27 mouse cellular contexts compared by ENCODE assay signal in genomic region chr14:69485466-69486135, GRCm38 (mm10). TPM values are rescaled to one million over a fixed set of nuclear protein-coding genes. Genes with fewer than 3 reads are reported as not detected.
DNase-seq lines count a peak whose midpoint lies in the region; ATAC-seq and TF ChIP-seq lines count a peak whose summit lies in the region.
"Not testable (repeated sequence)": the region's sequence is repeated elsewhere in the genome, so short reads cannot be mapped to it uniquely, and the experiment has no call there.
"Had no signal": no experiment of that assay in that cellular context is flagged by ENCODE, and none has a peak within 500 bp of the region (broad histone marks: within the 10 kb centered on the region; RNA-seq: fewer than 3 reads in every experiment).

No protein-coding gene starts in this region.

- not testable (repeated sequence) for TF ChIP-seq CTCF in lung, postnatal 0 days (IDR thresholded peaks at IDR 0.05); stomach, postnatal 0 days (IDR thresholded peaks at IDR 0.05; ENCODE audit: low read depth)

- not testable (repeated sequence) for H3K9me3 ChIP-seq in intestine, embryonic 16.5 days (ENCODE audit: control insufficient read depth, low read length); liver, embryonic 12.5 days (replicated peaks); liver, embryonic 15.5 days (replicated peaks); lung, postnatal 0 days (ENCODE audit: low read length); stomach, postnatal 0 days (ENCODE audit: control insufficient read depth, low read length)

- not testable (repeated sequence) for TF ChIP-seq EP300 in lung, postnatal 0 days (IDR thresholded peaks at IDR 0.05); stomach, postnatal 0 days (optimal IDR thresholded peaks at IDR 0.05)

- H3K4me3 ChIP-seq in intestine, embryonic 16.5 days (ENCODE audit: low read length); liver, embryonic 12.5 days; liver, embryonic 15.5 days (replicated peaks); lung, postnatal 0 days (ENCODE audit: low read depth, low read length); stomach, postnatal 0 days (ENCODE audit: low read depth, low read length): not testable (repeated sequence)

- no CpG with 5 or more reads among the region's 18 CpGs for WGBS in intestine, embryonic 16.5 days
- no CpG with 5 or more reads among the region's 18 CpGs for WGBS in liver, embryonic 12.5 days (ENCODE audit: insufficient replicate concordance)
- no CpG with 5 or more reads among the region's 18 CpGs for WGBS in liver, embryonic 15.5 days (ENCODE audit: insufficient replicate concordance)
- WGBS in lung, postnatal 0 days: no CpG with 5 or more reads among the region's 18 CpGs
- WGBS in stomach, postnatal 0 days: no CpG with 5 or more reads among the region's 18 CpGs

- H3K4me2 ChIP-seq in intestine, embryonic 16.5 days (ENCODE audit: low read depth, low read length); liver, embryonic 12.5 days; liver, embryonic 15.5 days; lung, postnatal 0 days (replicated peaks; ENCODE audit: low read depth, low read length); stomach, postnatal 0 days (replicated peaks; ENCODE audit: low read depth): not testable (repeated sequence)

- H3K27me3 ChIP-seq in intestine, embryonic 16.5 days (replicated peaks; ENCODE audit: control insufficient read depth, insufficient read depth, low read length); liver, embryonic 12.5 days (replicated peaks); liver, embryonic 15.5 days; lung, postnatal 0 days (replicated peaks; ENCODE audit: insufficient read depth, low read length); stomach, postnatal 0 days (ENCODE audit: control insufficient read depth, insufficient read depth, low read length): not testable (repeated sequence)

- H3K36me3 ChIP-seq in intestine, embryonic 16.5 days (ENCODE audit: control insufficient read depth, insufficient read depth, low read length); liver, embryonic 12.5 days; liver, embryonic 15.5 days (replicated peaks); lung, postnatal 0 days (ENCODE audit: insufficient read depth, low read length); stomach, postnatal 0 days (ENCODE audit: control insufficient read depth, insufficient read depth, low read length): not testable (repeated sequence)

- DNase-seq in lung, postnatal 0 days (ENCODE audit: low spot score); stomach, postnatal 0 days (ENCODE audit: low spot score): not testable (repeated sequence)

- peak; percentile 68 for ATAC-seq in erythroblast, adult 5-6 weeks (replicated peaks; ENCODE audit: low FRiP score, poor library complexity, severe bottlenecking)
- peak; percentile 90 for ATAC-seq in granulocyte monocyte progenitor cell, adult 5-6 weeks (replicated peaks; ENCODE audit: poor library complexity, severe bottlenecking)
- ATAC-seq in intestine, embryonic 16.5 days: peak; percentile 64; the same call in 1 of the 2 replicates
- ATAC-seq in liver, embryonic 12.5 days: peak; percentile 69
- peak; percentile 68 for ATAC-seq in liver, embryonic 15.5 days (ENCODE audit: insufficient read depth)
- peak; percentile 62 for ATAC-seq in lung, postnatal 0 days
- peak; percentile 96 for ATAC-seq in megakaryocyte-erythroid progenitor cell, adult 5-6 weeks (replicated peaks; ENCODE audit: low FRiP score, low TSS enrichment, poor library complexity, severe bottlenecking)
- ATAC-seq in stomach, postnatal 0 days (ENCODE audit: low FRiP score, low TSS enrichment): peak; percentile 80

- not testable (repeated sequence) for H3K9ac ChIP-seq in intestine, embryonic 16.5 days (ENCODE audit: low read depth, low read length); liver, embryonic 12.5 days; liver, embryonic 15.5 days; lung, postnatal 0 days (replicated peaks; ENCODE audit: low read depth); stomach, postnatal 0 days (ENCODE audit: low read length)

- H3K27ac ChIP-seq in intestine, embryonic 16.5 days (ENCODE audit: low read length); liver, embryonic 12.5 days; liver, embryonic 15.5 days (replicated peaks); lung, postnatal 0 days (ENCODE audit: low read length); stomach, postnatal 0 days (replicated peaks): not testable (repeated sequence)

- H3K4me1 ChIP-seq in intestine, embryonic 16.5 days (ENCODE audit: control insufficient read depth, insufficient read depth, low read length); liver, embryonic 12.5 days; liver, embryonic 15.5 days (replicated peaks); lung, postnatal 0 days (ENCODE audit: insufficient read depth, low read depth, low read length); stomach, postnatal 0 days (replicated peaks; ENCODE audit: control insufficient read depth, insufficient read depth): not testable (repeated sequence)

RNA-seq across cellular contexts. Expression of gene Gm16867, which starts 17.6 kb away (rescaled TPM):
- total RNA-seq in erythroblast, adult 5-6 weeks (2015; ENCODE audit: low replicate concordance): 200 and 335 TPM in 2 replicates
- total RNA-seq in erythroblast, adult 5-6 weeks (2017; ENCODE audit: low replicate concordance): 490 and 566 TPM in 2 replicates
- 5.6 and 10.2 TPM in 2 replicates for total RNA-seq in granulocyte monocyte progenitor cell, adult 5-6 weeks (2014; fragmentation: Nextera tagmentation)
- total RNA-seq in granulocyte monocyte progenitor cell, adult 5-6 weeks (2017): 5.9 and 7.8 TPM in 2 replicates
- not detected in 2 replicates for polyA plus RNA-seq in intestine, embryonic 16.5 days (2015; fragmentation: Nextera tagmentation; extraction: Ambion mirVana)
- polyA plus RNA-seq in liver, embryonic 12.5 days (2016; fragmentation: Nextera tagmentation; extraction: Ambion mirVana): 0.35 and 0.51 TPM in 2 replicates
- 0.20 and 0.63 TPM in 2 replicates for polyA plus RNA-seq in liver, embryonic 15.5 days (2015; fragmentation: Nextera tagmentation; extraction: Ambion mirVana)
- polyA plus RNA-seq in lung, postnatal 0 days (2015; fragmentation: Nextera tagmentation; extraction: Ambion mirVana): not detected in 2 replicates
- 12.0 and 16.7 TPM in 2 replicates for total RNA-seq in megakaryocyte-erythroid progenitor cell, adult 5-6 weeks (2014; fragmentation: Nextera tagmentation)
- total RNA-seq in megakaryocyte-erythroid progenitor cell, adult 5-6 weeks (2017): 4.3 and 7.7 TPM in 2 replicates
- not detected in 2 replicates for polyA plus RNA-seq in stomach, postnatal 0 days (2015; fragmentation: Nextera tagmentation; extraction: Ambion mirVana)
- polyA plus RNA-seq: activated CD4-positive, CD25-positive, alpha-beta regulatory T cell, adult 4 months; brain, embryonic 14.5 days; C2C12; embryonic facial prominence, embryonic 11.5 days; embryonic facial prominence, embryonic 14.5 days; forebrain, embryonic 12.5 days; forebrain, embryonic 15.5 days; heart, embryonic 11.5 days; heart, embryonic 14.5 days; heart, postnatal 0 days; hindbrain, embryonic 10.5 days; hindbrain, embryonic 13.5 days; hindbrain, embryonic 16.5 days had no signal

RNA-seq across cellular contexts. Expression of gene Gm27179, which starts 26.7 kb away (rescaled TPM):
- total RNA-seq in erythroblast, adult 5-6 weeks (2015; ENCODE audit: low replicate concordance): 1.0 TPM in 1 of 2 replicates, not detected in the other
- total RNA-seq in erythroblast, adult 5-6 weeks (2017; ENCODE audit: low replicate concordance): not detected in 2 replicates
- total RNA-seq in granulocyte monocyte progenitor cell, adult 5-6 weeks (2014; fragmentation: Nextera tagmentation): not detected in 2 replicates
- total RNA-seq in granulocyte monocyte progenitor cell, adult 5-6 weeks (2017): 0.26 TPM in 1 of 2 replicates, not detected in the other
- polyA plus RNA-seq in intestine, embryonic 16.5 days (2015; fragmentation: Nextera tagmentation; extraction: Ambion mirVana): not detected in 2 replicates
- 0.07 TPM in 1 of 2 replicates, not detected in the other for polyA plus RNA-seq in liver, embryonic 12.5 days (2016; fragmentation: Nextera tagmentation; extraction: Ambion mirVana)
- 0.03 TPM in 1 of 2 replicates, not detected in the other for polyA plus RNA-seq in liver, embryonic 15.5 days (2015; fragmentation: Nextera tagmentation; extraction: Ambion mirVana)
- not detected in 2 replicates for polyA plus RNA-seq in lung, postnatal 0 days (2015; fragmentation: Nextera tagmentation; extraction: Ambion mirVana)
- total RNA-seq in megakaryocyte-erythroid progenitor cell, adult 5-6 weeks (2014; fragmentation: Nextera tagmentation): not detected in 2 replicates
- total RNA-seq in megakaryocyte-erythroid progenitor cell, adult 5-6 weeks (2017): not detected in 2 replicates
- not detected in 2 replicates for polyA plus RNA-seq in stomach, postnatal 0 days (2015; fragmentation: Nextera tagmentation; extraction: Ambion mirVana)
- total RNA-seq: adrenal gland, postnatal 25 days; gastrocnemius, adult 18-20 months; gastrocnemius, postnatal 36 days; heart, adult 8-10 months; heart, postnatal 25 days had no signal
- polyA plus RNA-seq: activated CD4-positive, CD25-positive, alpha-beta regulatory T cell, adult 4 months; brain, embryonic 14.5 days; C2C12; CD4-positive, CD25-positive, alpha-beta regulatory T cell, adult 4 months; embryonic facial prominence, embryonic 11.5 days; embryonic facial prominence, embryonic 14.5 days; forebrain, embryonic 12.5 days; forebrain, embryonic 15.5 days; heart, embryonic 11.5 days; heart, embryonic 14.5 days; hindbrain, embryonic 13.5 days; hindbrain, embryonic 16.5 days had no signal
